Mouse (Mus musculus): ENCODE results near the gene Dhrs13. TPM values are rescaled to one million over a fixed set of nuclear protein-coding genes. Genes with fewer than 3 reads are reported as not detected.

The Dhrs13 gene
- polyA plus RNA-seq, 1 experiment from 2014 or later, result 17.3 TPM

GRCm38 (mm10) chr11:78083595-78083994 lies 51.5 kb downstream of the Dhrs13 start:
- DNase-seq (ENCODE audit: low spot score), result no peak
- H3K4me3 ChIP-seq (ENCODE audit: low read depth, low read length), result no peak overlapping the region

DNA sequence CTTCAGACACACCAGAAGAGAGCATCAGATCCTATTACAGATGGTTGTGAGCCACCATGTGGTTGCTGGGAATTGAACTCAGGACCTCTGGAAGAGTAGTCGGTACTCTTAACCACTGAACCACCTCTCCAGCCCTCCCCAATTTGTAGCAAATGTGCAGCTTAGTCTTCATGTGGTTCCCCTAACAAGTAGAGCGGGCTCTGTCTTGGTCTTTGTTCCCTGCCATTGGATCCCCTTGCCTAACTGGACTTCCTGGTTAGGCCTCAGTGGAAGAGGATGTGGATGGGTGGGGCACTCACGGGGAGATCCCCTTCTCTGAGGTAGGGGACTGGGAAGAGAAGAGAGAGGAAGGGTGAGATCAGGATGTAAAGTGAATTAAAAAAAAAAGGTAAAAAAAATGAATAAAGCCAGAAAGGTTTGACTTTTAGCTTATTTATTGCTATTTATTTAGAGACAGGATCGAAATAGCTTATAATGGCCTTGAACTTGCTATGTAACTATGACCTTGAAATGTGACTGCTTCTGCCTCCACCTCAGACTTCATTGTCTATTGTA lies 54.9 kb downstream of the Dhrs13 start:
- H3K4me3 ChIP-seq (ENCODE audit: low read depth, low read length), result no peak overlapping the region
- H3K9ac ChIP-seq (replicated peaks; ENCODE audit: low read length), result no peak overlapping the region
- no peaks in the 10 kb centered on the region for H3K36me3 ChIP-seq (replicated peaks; ENCODE audit: control insufficient read depth, insufficient read depth, low read depth, low read length)
- no peaks in the 10 kb centered on the region for H3K27me3 ChIP-seq (ENCODE audit: control insufficient read depth, insufficient read depth, low read length)
- H3K4me1 ChIP-seq (ENCODE audit: control insufficient read depth, insufficient read depth, low read length), result no peaks in the 10 kb centered on the region
- no peak overlapping the region for H3K4me2 ChIP-seq (ENCODE audit: low read depth, low read length)
- DNase-seq (ENCODE audit: low spot score), result no peak
- H3K27ac ChIP-seq (replicated peaks; ENCODE audit: low read depth, low read length), result no peak overlapping the region
- no peaks in the 10 kb centered on the region for H3K9me3 ChIP-seq (replicated peaks; ENCODE audit: control insufficient read depth, low read length)
- 78% methylated on average over 4 of the region's 4 CpGs for WGBS
- no peak for ATAC-seq (replicated peaks; ENCODE audit: insufficient number of reproducible peaks, low FRiP score, low TSS enrichment, low read depth)

More at GRCm38 (mm10) chr11:78083595-78083994, 51.5 kb downstream of the Dhrs13 start:
- Histone ChIP-seq H3K9ac (replicated peaks; ENCODE audit: low read length) (no peak overlapping the region), H3K27me3 (ENCODE audit: control insufficient read depth, insufficient read depth, low read length) (no peaks in the 10 kb centered on the region), H3K4me1 (ENCODE audit: control insufficient read depth, insufficient read depth, low read length) (no peaks in the 10 kb centered on the region), H3K36me3 (replicated peaks; ENCODE audit: control insufficient read depth, insufficient read depth, low read depth, low read length) (no peaks in the 10 kb centered on the region), H3K27ac (replicated peaks; ENCODE audit: low read depth, low read length) (no peak overlapping the region), H3K9me3 (replicated peaks; ENCODE audit: control insufficient read depth, low read length) (no peaks in the 10 kb centered on the region), H3K4me2 (ENCODE audit: low read depth, low read length) (no peak overlapping the region)
- no peak for ATAC-seq (replicated peaks; ENCODE audit: insufficient number of reproducible peaks, low FRiP score, low TSS enrichment, low read depth)
- 22% methylated on average over 1 of the region's 1 CpGs for WGBS

MicroRNA genes within 50 kb of the gene (microRNA counts, 519-probe panel; counts per million panel counts)
- microRNA mmu-miR-144 (4,421 counts per million, percentile 73 among the panel's probes with 10 or more counts), microRNA mmu-miR-451 (2,891 counts per million, percentile 35 among the panel's probes with 10 or more counts)

Small RNA genes lying within 50 kb of the gene (microRNA-seq; reads per million reads assigned to microRNA genes)
- gene Mir144 (ENCODE audit: borderline number of aligned reads) (49.9 reads per million, percentile 33 among the genes with 10 or more reads in this experiment), gene Mir451a (ENCODE audit: borderline number of aligned reads) (not detected), gene Mir451b (ENCODE audit: borderline number of aligned reads) (not detected)

Other genes starting within 250 kb of the Dhrs13 start
- 0.35 and 0.49 TPM in 2 replicates for gene Gm10277, start 244.5 kb upstream of the Dhrs13 start, polyA plus RNA-seq (2014; fragmentation: Nextera tagmentation; extraction: Ambion mirVana)
- gene Pipox, start 138.2 kb upstream of the Dhrs13 start, polyA plus RNA-seq (2014; fragmentation: Nextera tagmentation; extraction: Ambion mirVana), result 2.7 and 3.0 TPM in 2 replicates
- gene Sez6, start 101.5 kb upstream of the Dhrs13 start, polyA plus RNA-seq (2014; fragmentation: Nextera tagmentation; extraction: Ambion mirVana), result 1.5 and 2.1 TPM in 2 replicates
- 14.5 and 16.6 TPM in 2 replicates for gene Phf12, start 49.5 kb upstream of the Dhrs13 start, polyA plus RNA-seq (2014; fragmentation: Nextera tagmentation; extraction: Ambion mirVana)
- gene Flot2, start 5.7 kb downstream of the Dhrs13 start, polyA plus RNA-seq (2014; fragmentation: Nextera tagmentation; extraction: Ambion mirVana), result 40.4 and 45.7 TPM in 2 replicates
- 37.5 and 44.6 TPM in 2 replicates for gene Eral1, start 48.1 kb downstream of the Dhrs13 start, polyA plus RNA-seq (2014; fragmentation: Nextera tagmentation; extraction: Ambion mirVana)
- 19.0 and 22.8 TPM in 2 replicates for gene Fam222b, start 62.4 kb downstream of the Dhrs13 start, polyA plus RNA-seq (2014; fragmentation: Nextera tagmentation; extraction: Ambion mirVana)
- 84.9 and 91.8 TPM in 2 replicates for gene Traf4, start 133.3 kb downstream of the Dhrs13 start, polyA plus RNA-seq (2014; fragmentation: Nextera tagmentation; extraction: Ambion mirVana)
- gene Nek8, start 144.4 kb downstream of the Dhrs13 start, polyA plus RNA-seq (2014; fragmentation: Nextera tagmentation; extraction: Ambion mirVana), result 8.6 and 8.9 TPM in 2 replicates
- gene Tlcd1, start 144.4 kb downstream of the Dhrs13 start, polyA plus RNA-seq (2014; fragmentation: Nextera tagmentation; extraction: Ambion mirVana), result 8.9 and 10.9 TPM in 2 replicates
- 1,340 and 1,370 TPM in 2 replicates for gene Rpl23a, start 151.3 kb downstream of the Dhrs13 start, polyA plus RNA-seq (2014; fragmentation: Nextera tagmentation; extraction: Ambion mirVana)
- 139 and 140 TPM in 2 replicates for gene Rab34, start 156.2 kb downstream of the Dhrs13 start, polyA plus RNA-seq (2014; fragmentation: Nextera tagmentation; extraction: Ambion mirVana)
- gene Proca1, start 161.1 kb downstream of the Dhrs13 start, polyA plus RNA-seq (2014; fragmentation: Nextera tagmentation; extraction: Ambion mirVana), result 1.2 and 1.7 TPM in 2 replicates
- gene Sdf2, start 213.5 kb downstream of the Dhrs13 start, polyA plus RNA-seq (2014; fragmentation: Nextera tagmentation; extraction: Ambion mirVana), result 47.3 and 55.6 TPM in 2 replicates
- 24.9 and 27.4 TPM in 2 replicates for gene Supt6, start 213.7 kb downstream of the Dhrs13 start, polyA plus RNA-seq (2014; fragmentation: Nextera tagmentation; extraction: Ambion mirVana)
- gene 2610507B11Rik, start 229.5 kb downstream of the Dhrs13 start, polyA plus RNA-seq (2014; fragmentation: Nextera tagmentation; extraction: Ambion mirVana), result 59.7 and 66.9 TPM in 2 replicates

Measured in embryonic facial prominence, embryonic 11.5 days (tissue).